Mouse (Mus musculus) midbrain, embryonic 13.5 days (tissue): ENCODE measurements around the gene Reps1. TPM values are rescaled to one million over a fixed set of nuclear protein-coding genes. Genes with fewer than 3 reads are reported as not detected.

Experiments
- ATAC-seq: fragments of 200-750 bp; cut with Nextera tagmentation; 2 replicates; pipeline ENCODE4 v1.8.0; 2017; ENCODE audit warnings: mild to moderate bottlenecking, moderate TSS enrichment, moderate library complexity
- H3K27ac ChIP-seq: fragments of 300-500 bp; sonication (generic); 2 replicates; pipeline ENCODE4 v1.5.1; 2015; ENCODE audit warnings: inconsistent platforms, mild to moderate bottlenecking, moderate library complexity
- H3K27me3 ChIP-seq: fragments of 300-500 bp; sonication (generic); 2 replicates; pipeline ENCODE4 v1.6.1; 2015; ENCODE audit warnings: mild to moderate bottlenecking, inconsistent platforms
- H3K36me3 ChIP-seq: fragments of 300-500 bp; sonication (generic); 2 replicates; pipeline ENCODE4 v1.6.1; 2015; ENCODE audit warnings: mild to moderate bottlenecking, inconsistent platforms
- H3K4me1 ChIP-seq: fragments of 300-500 bp; sonication (generic); replicated peaks from 2 replicates; pipeline ENCODE4 v1.6.1; 2015; ENCODE audit warnings: inconsistent platforms
- H3K4me2 ChIP-seq: fragments of 300-500 bp; sonication (generic); replicated peaks from 2 replicates; pipeline ENCODE4 v1.6.1; 2015; ENCODE audit warnings: moderate library complexity, mild to moderate bottlenecking, inconsistent platforms
- H3K4me3 ChIP-seq: fragments of 300-500 bp; sonication (generic); replicated peaks from 2 replicates; pipeline ENCODE4 v1.5.1; 2015; ENCODE audit warnings: mild to moderate bottlenecking, inconsistent platforms
- H3K9ac ChIP-seq: fragments of 300-500 bp; sonication (generic); replicated peaks from 2 replicates; pipeline ENCODE4 v1.6.1; 2015; ENCODE audit warnings: mild to moderate bottlenecking, inconsistent platforms
- H3K9me3 ChIP-seq: fragments of 300-500 bp; sonication (generic); 2 replicates; pipeline ENCODE4 v1.6.1; 2016; ENCODE audit warnings: mild to moderate bottlenecking, inconsistent platforms
- WGBS: fragments of 180-500 bp; shearing (Covaris S2); methylation state at CpG from one replicate; pipeline ENCODE4 v1.1.7; 2015; 5-methylcytosine and 5-hydroxymethylcytosine counted together
- polyA plus RNA-seq: library from polyadenylated mRNA; unstranded; fragments of >200 nt; fragmentation: Nextera tagmentation; extraction: Ambion mirVana; gene quantifications from 2 replicates; pipeline ENCODE4 v1.2.1, GENCODE M21; 2015

The Reps1 gene
- polyA plus RNA-seq, 1 experiment from 2014 or later: 17.8 TPM

- H3K4me3 ChIP-seq: no peak overlapping the region
- H3K9me3 ChIP-seq: no peaks in the 10 kb centered on the region
- H3K27me3 ChIP-seq: no peaks in the 10 kb centered on the region
- H3K36me3 ChIP-seq: no peaks in the 10 kb centered on the region
- no peak overlapping the region for H3K4me2 ChIP-seq
- H3K4me1 ChIP-seq: peaks cover 27% of the 10 kb centered on the region
- peak; percentile 59; the same call in 1 of the 2 replicates for ATAC-seq
- WGBS: 66% methylated on average over 10 of the region's 10 CpGs
- H3K9ac ChIP-seq: no peak overlapping the region; the same call in 1 of the 2 replicates
- peak overlapping the region; percentile 30; the same call in 1 of the 2 replicates for H3K27ac ChIP-seq
These were observed 12.2 kb downstream of the Reps1 start for GRCm38 (mm10) chr10:18067761-18068446.

- Histone ChIP-seq H3K27ac (no peak overlapping the region), H3K27me3 (no peaks in the 10 kb centered on the region), H3K4me2 (no peak overlapping the region), H3K36me3 (no peaks in the 10 kb centered on the region), H3K9ac (no peak overlapping the region), H3K9me3 (no peaks in the 10 kb centered on the region), H3K4me1 (peaks cover 27% of the 10 kb centered on the region), H3K4me3 (no peak overlapping the region)
- ATAC-seq: no peak
- 90% methylated on average over 2 of the region's 2 CpGs for WGBS
These were observed 13.2 kb downstream of the Reps1 start for GRCm38 (mm10) chr10:18068880-18069279.

DNA sequence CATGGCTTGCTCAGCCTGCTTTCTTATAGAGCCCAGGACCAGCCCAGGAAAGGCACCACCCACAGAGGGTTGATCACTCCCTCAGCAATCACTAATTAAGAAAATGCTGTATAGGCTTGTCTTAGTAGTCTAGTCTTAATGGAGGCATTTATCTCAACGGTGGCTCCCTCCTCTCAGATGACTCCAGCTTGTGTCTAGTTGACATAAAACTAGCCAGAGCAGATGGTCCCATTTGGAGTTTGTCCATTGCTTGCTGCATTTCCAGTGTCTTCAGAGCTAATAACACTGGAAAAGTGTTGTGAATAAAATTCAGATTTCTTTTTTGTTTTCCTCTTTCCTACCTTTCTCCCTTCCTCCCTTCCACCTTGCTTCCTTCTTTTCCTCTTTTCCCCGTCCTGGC, 13.9 kb downstream of the Reps1 start:
- WGBS: 83% methylated on average over 2 of the region's 2 CpGs
- H3K4me1 ChIP-seq: peaks cover 27% of the 10 kb centered on the region
- no peaks in the 10 kb centered on the region for H3K9me3 ChIP-seq
- no peak overlapping the region for H3K4me3 ChIP-seq
- H3K4me2 ChIP-seq: no peak overlapping the region
- no peaks in the 10 kb centered on the region for H3K36me3 ChIP-seq
- H3K9ac ChIP-seq: no peak overlapping the region
- H3K27me3 ChIP-seq: no peaks in the 10 kb centered on the region
- no peak for ATAC-seq
- H3K27ac ChIP-seq: no peak overlapping the region

GRCm38 (mm10) chr10:18070144-18070543, 14.5 kb downstream of the Reps1 start:
- Histone ChIP-seq H3K27me3 (no peaks in the 10 kb centered on the region), H3K36me3 (no peaks in the 10 kb centered on the region), H3K4me1 (peaks cover 21% of the 10 kb centered on the region), H3K9ac (no peak overlapping the region), H3K27ac (no peak overlapping the region), H3K4me3 (no peak overlapping the region), H3K9me3 (no peaks in the 10 kb centered on the region), H3K4me2 (no peak overlapping the region)
- no peak for ATAC-seq
- WGBS: 73% methylated on average over 3 of the region's 3 CpGs

- no peaks in the 10 kb centered on the region for H3K36me3 ChIP-seq
- no peak overlapping the region for H3K27ac ChIP-seq
- peaks cover 20% of the 10 kb centered on the region for H3K4me1 ChIP-seq
- ATAC-seq: no peak
- H3K4me2 ChIP-seq: no peak overlapping the region
- no peaks in the 10 kb centered on the region for H3K27me3 ChIP-seq
- WGBS: 92% methylated on average over 2 of the region's 2 CpGs
- H3K9me3 ChIP-seq: no peaks in the 10 kb centered on the region
- no peak overlapping the region for H3K9ac ChIP-seq
- no peak overlapping the region for H3K4me3 ChIP-seq
These were observed 15.0 kb downstream of the Reps1 start for GRCm38 (mm10) chr10:18070616-18071015.

- WGBS: 80% methylated on average over 3 of the region's 3 CpGs
- Histone ChIP-seq H3K4me3 (no peak overlapping the region), H3K4me1 (peaks cover 10% of the 10 kb centered on the region), H3K27ac (no peak overlapping the region), H3K4me2 (no peak overlapping the region), H3K9me3 (no peaks in the 10 kb centered on the region), H3K9ac (no peak overlapping the region), H3K27me3 (no peaks in the 10 kb centered on the region), H3K36me3 (peaks cover 5% of the 10 kb centered on the region; the same call in 1 of the 2 replicates)
- ATAC-seq: no peak
These were observed 17.2 kb downstream of the Reps1 start for GRCm38 (mm10) chr10:18072871-18073270.

DNA sequence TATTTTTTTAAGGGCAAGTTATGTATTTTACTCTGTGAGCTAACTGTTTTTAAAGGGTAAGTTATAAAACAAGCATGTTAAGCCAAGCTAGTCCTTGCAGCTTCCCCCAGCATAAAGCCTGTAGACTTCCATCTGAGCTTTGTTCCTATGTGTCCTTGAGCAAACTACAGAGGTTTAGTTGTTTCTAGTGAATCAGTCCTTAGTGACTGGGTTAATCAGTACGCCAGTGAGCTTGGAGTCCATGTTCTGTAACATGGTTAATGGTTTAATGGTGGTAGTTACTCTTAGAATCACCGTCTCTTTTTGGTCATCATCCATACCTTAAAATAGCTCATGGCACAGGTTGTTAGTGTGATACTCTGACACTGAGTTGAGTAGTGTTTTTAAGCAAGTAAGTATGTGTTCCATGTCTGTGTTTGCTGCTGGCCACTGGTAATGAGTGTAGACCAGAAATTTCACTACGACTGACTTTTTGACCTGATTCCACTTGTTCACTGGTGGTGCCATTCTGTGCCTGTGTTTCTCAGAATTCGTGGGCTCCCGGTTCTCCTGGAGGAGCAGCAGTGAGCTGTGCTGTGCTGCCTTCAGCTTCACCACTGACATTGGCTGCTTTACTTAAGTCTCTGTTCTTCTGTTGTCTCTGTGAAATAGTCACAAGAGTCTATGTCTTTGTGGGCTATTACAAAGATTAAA, 18.9 kb downstream of the Reps1 start:
- Histone ChIP-seq H3K36me3 (peaks cover 5% of the 10 kb centered on the region; the same call in 1 of the 2 replicates), H3K27ac (no peak overlapping the region), H3K27me3 (no peaks in the 10 kb centered on the region), H3K4me3 (no peak overlapping the region), H3K4me1 (0 out of 2 replicates have a peak, but pooled peaks cover 2% of the 10 kb centered on the region), H3K4me2 (no peak overlapping the region), H3K9me3 (no peaks in the 10 kb centered on the region), H3K9ac (no peak overlapping the region)
- WGBS: 91% methylated on average over 5 of the region's 5 CpGs
- ATAC-seq: no peak

DNA sequence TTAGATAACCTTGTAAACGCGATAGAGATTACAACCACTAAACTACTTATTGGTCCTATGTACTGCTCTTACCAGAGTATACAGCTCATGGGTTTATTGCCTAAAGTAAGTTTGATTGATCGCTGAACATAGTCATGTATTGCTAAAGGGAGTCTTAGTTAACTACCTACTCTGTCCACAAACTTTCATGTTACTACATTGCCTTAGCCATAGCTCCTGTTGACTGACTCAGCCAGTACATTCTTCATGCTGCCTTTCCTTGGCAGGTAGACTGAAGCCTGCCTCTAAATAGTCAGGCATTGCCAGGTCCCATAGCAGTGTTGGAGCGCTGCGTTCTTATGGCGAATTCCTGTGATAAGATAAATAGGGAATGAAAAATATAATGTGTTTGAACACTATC, 20.2 kb downstream of the Reps1 start:
- Histone ChIP-seq H3K9me3 (no peaks in the 10 kb centered on the region), H3K4me1 (peaks cover 5% of the 10 kb centered on the region), H3K27ac (no peak overlapping the region), H3K4me3 (no peak overlapping the region), H3K4me2 (no peak overlapping the region), H3K36me3 (peaks cover 5% of the 10 kb centered on the region; the same call in 1 of the 2 replicates), H3K9ac (no peak overlapping the region), H3K27me3 (no peaks in the 10 kb centered on the region)
- 96% methylated on average over 6 of the region's 6 CpGs for WGBS
- no peak for ATAC-seq

GRCm38 (mm10) chr10:18081536-18081935, 25.9 kb downstream of the Reps1 start:
- ATAC-seq: no peak
- H3K4me3 ChIP-seq: no peak overlapping the region
- H3K9me3 ChIP-seq: peaks cover 4% of the 10 kb centered on the region; the same call in 1 of the 2 replicates
- peaks cover 13% of the 10 kb centered on the region for H3K36me3 ChIP-seq
- H3K27me3 ChIP-seq: no peaks in the 10 kb centered on the region
- H3K9ac ChIP-seq: no peak overlapping the region
- H3K4me2 ChIP-seq: no peak overlapping the region
- peaks cover 8% of the 10 kb centered on the region for H3K4me1 ChIP-seq
- H3K27ac ChIP-seq: no peak overlapping the region
- 96% methylated on average over 1 of the region's 1 CpGs for WGBS

GRCm38 (mm10) chr10:18082772-18083171, 27.1 kb downstream of the Reps1 start:
- 95% methylated on average over 6 of the region's 6 CpGs for WGBS
- ATAC-seq: no peak
- H3K27me3 ChIP-seq: no peaks in the 10 kb centered on the region

DNA sequence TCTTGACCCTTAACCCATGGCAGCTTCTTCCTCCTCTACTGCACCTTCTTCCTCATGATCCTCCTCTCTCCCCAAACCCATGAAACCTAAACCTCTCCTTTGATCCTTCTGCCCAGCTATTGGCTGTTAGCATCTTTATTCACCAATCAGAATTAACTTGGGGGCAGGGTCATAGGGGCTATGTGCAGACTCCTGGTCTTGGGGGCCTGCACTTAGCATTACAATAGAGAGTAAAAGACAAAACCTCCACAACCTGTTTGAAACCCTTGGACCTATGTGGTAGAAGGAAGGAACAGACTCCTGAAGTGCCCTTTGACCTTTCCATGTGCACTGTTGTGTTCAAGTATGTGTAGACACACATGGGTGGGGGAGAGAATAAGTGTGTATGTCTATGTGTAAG, 35.0 kb downstream of the Reps1 start:
- Histone ChIP-seq H3K9ac (no peak overlapping the region), H3K9me3 (peaks cover 9% of the 10 kb centered on the region; the same call in 1 of the 2 replicates), H3K27me3 (no peaks in the 10 kb centered on the region), H3K36me3 (peaks cover 42% of the 10 kb centered on the region), H3K4me3 (no peak overlapping the region), H3K4me2 (no peak overlapping the region), H3K27ac (no peak overlapping the region), H3K4me1 (no peaks in the 10 kb centered on the region)
- no peak for ATAC-seq

More at GRCm38 (mm10) chr10:18082772-18083171, 27.1 kb downstream of the Reps1 start:
- no peak overlapping the region for H3K4me2 ChIP-seq
- no peak overlapping the region for H3K9ac ChIP-seq
- no peak overlapping the region for H3K27ac ChIP-seq
- H3K36me3 ChIP-seq: peaks cover 11% of the 10 kb centered on the region; the same call in 1 of the 2 replicates
- H3K4me1 ChIP-seq: peaks cover 8% of the 10 kb centered on the region
- peaks cover 9% of the 10 kb centered on the region; the same call in 1 of the 2 replicates for H3K9me3 ChIP-seq
- H3K4me3 ChIP-seq: no peak overlapping the region

GRCm38 (mm10) chr10:18102166-18102565, 46.5 kb downstream of the Reps1 start:
- WGBS: 67% methylated on average over 5 of the region's 5 CpGs
- H3K4me2 ChIP-seq: no peak overlapping the region
- H3K4me3 ChIP-seq: no peak overlapping the region
- ATAC-seq: no peak
- no peaks in the 10 kb centered on the region for H3K9me3 ChIP-seq
- H3K4me1 ChIP-seq: no peaks in the 10 kb centered on the region
- no peak overlapping the region for H3K27ac ChIP-seq
- H3K36me3 ChIP-seq: peaks cover 37% of the 10 kb centered on the region
- H3K9ac ChIP-seq: no peak overlapping the region
- no peaks in the 10 kb centered on the region for H3K27me3 ChIP-seq
